Mouse (Mus musculus): ENCODE data around the gene Gabra6.

DNA sequence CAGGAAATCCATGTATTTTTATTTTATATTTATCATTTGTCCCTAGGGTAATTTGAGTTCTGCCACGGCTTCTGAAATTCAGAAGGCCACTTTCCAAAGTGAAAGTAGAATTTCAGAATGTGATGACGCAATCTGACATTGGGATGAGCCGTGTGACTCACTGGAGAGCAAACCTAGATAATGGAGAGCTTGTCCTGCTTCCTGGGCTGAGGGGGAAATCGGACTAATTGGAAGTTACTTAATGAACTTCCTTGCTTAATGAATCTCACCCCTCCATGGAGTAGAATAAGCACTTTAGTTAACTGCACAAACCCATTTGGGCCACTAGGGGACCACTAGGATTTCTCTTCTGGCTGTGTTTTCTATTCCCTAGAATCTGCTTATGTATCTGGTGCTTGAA is 5.4 kb upstream of the Gabra6 start:
- TF ChIP-seq USF1 (IDR thresholded peaks at IDR 0.05; ENCODE audit: low read depth) (no peak), CTCF (IDR thresholded peaks at IDR 0.05; ENCODE audit: control insufficient read depth, insufficient read depth, insufficient read length) (no peak), MYOG (IDR thresholded peaks at IDR 0.05; ENCODE audit: control insufficient read depth, extremely low read depth, insufficient read length) (no peak), CEBPB (IDR thresholded peaks at IDR 0.05; ENCODE audit: low read depth) (peak; percentile 93)

Measured in C2C12 (cell line).